Comparison of ENCODE assay signal across 9 mouse cellular contexts in genomic region chr12:54822836-54823426, GRCm38 (mm10). TPM values are rescaled to one million over a fixed set of nuclear protein-coding genes. Genes with fewer than 3 reads are reported as not detected.
DNase-seq lines count a peak whose midpoint lies in the region; ATAC-seq lines count a peak whose summit lies in the region.
"Had no signal": no experiment of that assay in that cellular context is flagged by ENCODE, and none has a peak within 500 bp of the region (broad histone marks: within the 10 kb centered on the region; RNA-seq: fewer than 3 reads in every experiment).

No protein-coding gene starts in this region.

- H3K4me1 ChIP-seq in liver, embryonic 16.5 days (ENCODE audit: control insufficient read depth, low read depth, low read length): peaks cover 7% of the 10 kb centered on the region
- peaks cover 15% of the 10 kb centered on the region for H3K4me1 ChIP-seq in liver, embryonic 12.5 days
- H3K4me1 ChIP-seq: neural tube, embryonic 12.5 days had no signal

- DNase-seq in adrenal gland, postnatal 10 days: peak; percentile 9
- no peak for DNase-seq in adrenal gland, adult (ENCODE audit: inconsistent age in 2 of 2, low spot score in 1 of 2)
- peak; percentile 57 to 76 for DNase-seq in layer of hippocampus, adult 8-10 months (ENCODE audit: low spot score in 2 of 2)
- DNase-seq in right cerebral cortex, adult 18-20 months: peak; percentile 83
- no peak for DNase-seq in c-Kit-positive CD71-positive TER-119-positive erythroid progenitor cells, embryonic 14.5 days (ENCODE audit: low spot score)
- DNase-seq in testis, postnatal 10 days (ENCODE audit: low spot score): no peak

- WGBS in liver, embryonic 16.5 days (ENCODE audit: insufficient replicate concordance): 48% methylated on average over 4 of the region's 4 CpGs
- WGBS in liver, embryonic 12.5 days (ENCODE audit: insufficient replicate concordance): 56% methylated on average over 4 of the region's 4 CpGs

- no peaks in the 10 kb centered on the region for H3K36me3 ChIP-seq in liver, embryonic 16.5 days (ENCODE audit: control insufficient read depth, insufficient read depth)
- no peaks in the 10 kb centered on the region for H3K36me3 ChIP-seq in liver, embryonic 12.5 days
- H3K36me3 ChIP-seq: neural tube, embryonic 12.5 days had no signal

- H3K27ac ChIP-seq in liver, embryonic 16.5 days (ENCODE audit: low read length): no peak overlapping the region
- no peak overlapping the region for H3K27ac ChIP-seq in liver, embryonic 12.5 days
- H3K27ac ChIP-seq: neural tube, embryonic 12.5 days had no signal

- H3K27me3 ChIP-seq in liver, embryonic 16.5 days (ENCODE audit: control insufficient read depth, insufficient read depth, low read depth, low read length): no peaks in the 10 kb centered on the region
- H3K27me3 ChIP-seq in liver, embryonic 12.5 days (replicated peaks): no peaks in the 10 kb centered on the region
- H3K27me3 ChIP-seq: neural tube, embryonic 12.5 days had no signal

- no peak overlapping the region for H3K4me3 ChIP-seq in liver, embryonic 16.5 days (ENCODE audit: low read depth, low read length)
- no peak overlapping the region for H3K4me3 ChIP-seq in liver, embryonic 12.5 days
- H3K4me3 ChIP-seq: neural tube, embryonic 12.5 days had no signal

- H3K4me2 ChIP-seq in liver, embryonic 16.5 days (ENCODE audit: low read depth, low read length): no peak overlapping the region
- no peak overlapping the region for H3K4me2 ChIP-seq in liver, embryonic 12.5 days
- H3K4me2 ChIP-seq: neural tube, embryonic 12.5 days had no signal

- H3K9me3 ChIP-seq in liver, embryonic 16.5 days (replicated peaks; ENCODE audit: control insufficient read depth, low read length): no peaks in the 10 kb centered on the region
- H3K9me3 ChIP-seq in liver, embryonic 12.5 days (replicated peaks): no peaks in the 10 kb centered on the region
- H3K9me3 ChIP-seq: neural tube, embryonic 12.5 days had no signal

- no peak overlapping the region for H3K9ac ChIP-seq in liver, embryonic 16.5 days (ENCODE audit: low read depth, low read length)
- no peak overlapping the region for H3K9ac ChIP-seq in liver, embryonic 12.5 days
- H3K9ac ChIP-seq: neural tube, embryonic 12.5 days had no signal

- ATAC-seq in liver, embryonic 16.5 days (ENCODE audit: low read depth): peak; percentile 32; the same call in 1 of the 2 replicates
- no peak for ATAC-seq in liver, embryonic 12.5 days

RNA-seq across cellular contexts. Expression of gene Snx6, which starts 27.4 kb away (rescaled TPM):
- 10 to 100 TPM; 57.5 to 70.3 TPM for total RNA-seq in adrenal gland, postnatal 10 days (2021)
- polyA plus RNA-seq in liver, embryonic 16.5 days (2015; fragmentation: Nextera tagmentation; extraction: Ambion mirVana): 45.3 and 45.4 TPM in 2 replicates
- 63.6 and 64.8 TPM in 2 replicates for polyA plus RNA-seq in liver, embryonic 12.5 days (2016; fragmentation: Nextera tagmentation; extraction: Ambion mirVana)
- total RNA-seq in layer of hippocampus, adult 8-10 months (2022): 10 to 100 TPM; 41.7 to 53.5 (median 47.1) TPM

RNA-seq across cellular contexts. Expression of gene Cfl2, which starts 39.7 kb away (rescaled TPM):
- 100 to 1,000 TPM; 142 to 201 TPM for total RNA-seq in adrenal gland, postnatal 10 days (2021)
- polyA plus RNA-seq in liver, embryonic 16.5 days (2015; fragmentation: Nextera tagmentation; extraction: Ambion mirVana): 38.0 and 43.2 TPM in 2 replicates
- 46.1 and 47.7 TPM in 2 replicates for polyA plus RNA-seq in liver, embryonic 12.5 days (2016; fragmentation: Nextera tagmentation; extraction: Ambion mirVana)
- total RNA-seq in layer of hippocampus, adult 8-10 months (2022): 100 to 1,000 TPM in 2 of 4 experiments, 10 to 100 TPM in 2; 94.4 to 106 (median 99.6) TPM

Comparison
In these comparisons a context has a peak if more than half of its experiments do, and no peak if none do; other contexts are left out.
1. DNase-seq: peak in adrenal gland, postnatal 10 days (single experiment), layer of hippocampus, adult 8-10 months (2 of 2) and right cerebral cortex, adult 18-20 months (single experiment); none in adrenal gland, adult (0 of 2), c-Kit-positive CD71-positive TER-119-positive erythroid progenitor cells, embryonic 14.5 days (single experiment) and testis, postnatal 10 days (single experiment).